Mouse (Mus musculus) right cerebral cortex, postnatal 25 days (tissue): ENCODE results near the gene Dennd4a.

Experiments used
- DNase-seq: peaks from one replicate; pipeline ENCODE4 v3.0.0; 2022

Gene Dennd4a

GRCm38 (mm10) chr9:64810822-64811537, at the start of gene Dennd4a:
Gene Dennd4a, plus strand, starts transcription at chr9:64811340.
- DNase-seq: peak; percentile 99

- DNase-seq: no peak
Observed at GRCm38 (mm10) chr9:64764824-64765223, 46.3 kb upstream of the Dennd4a start.

GRCm38 (mm10) chr9:64766136-64766535, 45.0 kb upstream of the Dennd4a start:
- no peak for DNase-seq

GRCm38 (mm10) chr9:64767796-64768195, 43.3 kb upstream of the Dennd4a start:
- DNase-seq: no peak

- no peak for DNase-seq
Observed at GRCm38 (mm10) chr9:64769066-64769695, 42.0 kb upstream of the Dennd4a start.

GRCm38 (mm10) chr9:64769911-64770310, 41.2 kb upstream of the Dennd4a start:
- DNase-seq: no peak

GRCm38 (mm10) chr9:64770411-64770849, 40.7 kb upstream of the Dennd4a start:
- no peak for DNase-seq

GRCm38 (mm10) chr9:64771236-64771635, 39.9 kb upstream of the Dennd4a start:
- DNase-seq: peak; percentile 52

- no peak for DNase-seq
Observed at GRCm38 (mm10) chr9:64773254-64773653, 37.9 kb upstream of the Dennd4a start.

GRCm38 (mm10) chr9:64773936-64774335, 37.2 kb upstream of the Dennd4a start:
- peak; percentile 21 for DNase-seq

- DNase-seq: peak; percentile 25
Observed at GRCm38 (mm10) chr9:64774411-64774811, 36.7 kb upstream of the Dennd4a start.

- DNase-seq: no peak
Observed at GRCm38 (mm10) chr9:64774883-64775282, 36.3 kb upstream of the Dennd4a start.

GRCm38 (mm10) chr9:64775491-64775890, 35.6 kb upstream of the Dennd4a start:
- DNase-seq: no peak

GRCm38 (mm10) chr9:64777441-64777987, 33.6 kb upstream of the Dennd4a start:
- DNase-seq: no peak

GRCm38 (mm10) chr9:64778151-64778550, 33.0 kb upstream of the Dennd4a start:
- no peak for DNase-seq

GRCm38 (mm10) chr9:64779628-64780027, 31.5 kb upstream of the Dennd4a start:
- DNase-seq: no peak

- no peak for DNase-seq
Observed at GRCm38 (mm10) chr9:64783511-64783910, 27.6 kb upstream of the Dennd4a start.

- peak; percentile 22 for DNase-seq
Observed at GRCm38 (mm10) chr9:64784841-64785240, 26.3 kb upstream of the Dennd4a start.

GRCm38 (mm10) chr9:64786216-64786905, 24.8 kb upstream of the Dennd4a start:
- no peak for DNase-seq

GRCm38 (mm10) chr9:64788070-64788469, 23.1 kb upstream of the Dennd4a start:
- DNase-seq: peak; percentile 28

GRCm38 (mm10) chr9:64789341-64789761, 21.8 kb upstream of the Dennd4a start:
- no peak for DNase-seq

- no peak for DNase-seq
Observed at GRCm38 (mm10) chr9:64789887-64790400, 21.2 kb upstream of the Dennd4a start.
